Mouse (Mus musculus) intestine, postnatal 0 days (tissue): ENCODE results near the gene Ippk. TPM values are rescaled to one million over a fixed set of nuclear protein-coding genes. Genes with fewer than 3 reads are reported as not detected.

Experiments used
- ATAC-seq: fragments of 200-750 bp; cut with Nextera tagmentation; 2 replicates; pipeline ENCODE4 v1.8.0; 2017; ENCODE audit warnings: mild to moderate bottlenecking, moderate TSS enrichment, moderate library complexity
- H3K27ac ChIP-seq: fragments of 300-500 bp; sonication (generic); 2 replicates; pipeline ENCODE4 v1.5.1; 2014; ENCODE audit warnings: mild to moderate bottlenecking, low read depth, low read length, moderate library complexity
- H3K27me3 ChIP-seq: fragments of 300-500 bp; sonication (generic); replicated peaks from 2 replicates; pipeline ENCODE4 v1.6.1; 2014; ENCODE audit warnings: low read length, mixed read lengths; ENCODE audit not compliant: control insufficient read depth, insufficient read depth
- H3K36me3 ChIP-seq: fragments of 300-500 bp; sonication (generic); 2 replicates; pipeline ENCODE4 v1.6.1; 2014; ENCODE audit warnings: mild to moderate bottlenecking, moderate library complexity; ENCODE audit not compliant: control insufficient read depth, insufficient read depth
- H3K4me1 ChIP-seq: fragments of 300-500 bp; sonication (generic); replicated peaks from 2 replicates; pipeline ENCODE4 v1.6.1; 2014; ENCODE audit warnings: antibody characterized with exemption, low read length, mixed read lengths; ENCODE audit not compliant: control insufficient read depth, insufficient read depth
- H3K4me2 ChIP-seq: fragments of 300-500 bp; sonication (generic); replicated peaks from 2 replicates; pipeline ENCODE4 v1.6.1; 2014; ENCODE audit warnings: low read depth, mild to moderate bottlenecking, moderate library complexity
- H3K4me3 ChIP-seq: fragments of 300-500 bp; sonication (generic); 2 replicates; pipeline ENCODE4 v1.5.1; 2014; ENCODE audit warnings: low read depth, low read length
- H3K9ac ChIP-seq: fragments of 300-500 bp; sonication (generic); 2 replicates; pipeline ENCODE4 v1.6.1; 2014; ENCODE audit warnings: mild to moderate bottlenecking, low read depth, low read length
- H3K9me3 ChIP-seq: fragments of 300-500 bp; sonication (generic); 2 replicates; pipeline ENCODE4 v1.6.1; 2016; ENCODE audit warnings: mixed run types; ENCODE audit not compliant: control insufficient read depth
- CTCF ChIP-seq: sonication (generic); IDR thresholded peaks from 2 replicates; pipeline ENCODE4 v1.5.1; 2016; ENCODE audit warnings: low read depth, mild to moderate bottlenecking, control low read depth, antibody characterized with exemption, moderate library complexity
- WGBS: fragments of 180-500 bp; shearing (Covaris S2); extraction: QIAGEN DNeasy Blood & Tissue Kit; methylation state at CpG from one replicate; pipeline ENCODE4 v1.1.7; 2014; 5-methylcytosine and 5-hydroxymethylcytosine counted together
- polyA plus RNA-seq: library from polyadenylated mRNA; unstranded; fragments of >200 nt; fragmentation: Nextera tagmentation; extraction: Ambion mirVana; gene quantifications from 2 replicates; pipeline ENCODE4 v1.2.1, GENCODE M21; 2015

Gene Ippk
- polyA plus RNA-seq, 1 experiment from 2014 or later = 11.5 TPM

DNA sequence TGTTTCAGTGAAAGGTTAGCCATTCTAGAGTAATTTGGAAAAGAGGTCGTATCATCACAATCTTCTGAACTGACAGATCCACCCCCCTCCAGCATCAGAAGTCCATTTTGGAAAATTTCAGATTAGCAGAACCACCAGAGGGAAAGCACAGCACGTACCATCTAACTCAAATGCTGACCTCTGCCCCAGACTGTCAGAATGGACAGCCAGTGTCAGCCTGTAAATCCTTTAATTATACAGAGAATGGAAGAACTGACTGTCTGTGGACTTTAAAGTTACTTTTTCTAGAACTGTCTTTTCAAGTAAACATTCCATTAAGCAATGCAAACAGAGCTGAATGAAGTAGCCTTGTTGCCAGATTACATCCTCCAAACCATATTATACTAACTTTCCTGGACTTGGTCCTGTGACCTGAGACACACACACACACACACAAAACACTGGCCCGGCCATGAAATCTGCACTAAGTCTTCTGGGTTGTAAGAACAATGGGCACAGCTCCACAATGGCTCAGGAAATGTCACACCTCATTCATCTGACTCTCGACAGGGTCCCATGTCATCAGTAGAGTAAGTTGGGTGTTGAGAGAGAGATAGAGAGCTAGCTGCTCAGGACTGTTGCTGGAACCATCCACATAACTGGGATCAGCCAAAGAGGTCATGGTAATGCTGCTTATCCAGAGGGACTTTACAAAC lies 51.1 kb downstream of the Ippk start:
- H3K27me3 ChIP-seq = no peaks in the 10 kb centered on the region
- no peak for TF ChIP-seq CTCF
- 60% methylated on average over 4 of the region's 4 CpGs for WGBS
- no peaks in the 10 kb centered on the region for H3K36me3 ChIP-seq
- no peak overlapping the region for H3K4me2 ChIP-seq
- no peak overlapping the region for H3K4me3 ChIP-seq
- H3K9ac ChIP-seq = no peak overlapping the region
- no peak for ATAC-seq
- H3K4me1 ChIP-seq = no peaks in the 10 kb centered on the region
- H3K27ac ChIP-seq = no peak overlapping the region
- no peaks in the 10 kb centered on the region for H3K9me3 ChIP-seq

GRCm38 (mm10) chr13:49472676-49473005 lies 51.6 kb downstream of the Ippk start:
- H3K4me1 ChIP-seq = no peaks in the 10 kb centered on the region
- H3K4me2 ChIP-seq = no peak overlapping the region
- no peaks in the 10 kb centered on the region for H3K36me3 ChIP-seq
- H3K27me3 ChIP-seq = no peaks in the 10 kb centered on the region
- H3K4me3 ChIP-seq = no peak overlapping the region
- H3K9me3 ChIP-seq = no peaks in the 10 kb centered on the region
- TF ChIP-seq CTCF = no peak
- H3K27ac ChIP-seq = no peak overlapping the region
- WGBS = 94% methylated on average over 6 of the region's 6 CpGs
- no peak for ATAC-seq
- H3K9ac ChIP-seq = no peak overlapping the region

DNA sequence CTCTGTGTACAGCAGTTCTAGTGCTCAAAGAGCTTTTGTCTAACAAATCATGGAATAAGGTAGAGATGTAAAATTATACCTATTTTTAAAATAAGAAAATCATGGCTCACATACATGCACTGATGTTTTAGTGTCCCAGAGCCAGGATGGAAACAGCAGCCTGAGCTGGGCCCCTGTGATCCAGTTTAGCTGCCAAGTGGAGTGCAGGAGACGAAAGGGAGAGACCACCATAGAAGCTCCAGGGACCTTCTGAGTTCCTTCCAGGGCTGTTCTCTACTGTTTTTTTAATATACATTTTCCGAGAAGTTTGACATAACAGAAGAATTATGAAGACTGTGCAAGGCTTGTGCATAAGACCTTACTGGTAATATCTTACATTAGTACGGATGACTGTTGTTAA lies 56.8 kb downstream of the Ippk start:
- TF ChIP-seq CTCF = no peak
- Histone ChIP-seq H3K27ac (no peak overlapping the region), H3K27me3 (no peaks in the 10 kb centered on the region), H3K4me1 (no peaks in the 10 kb centered on the region), H3K9ac (no peak overlapping the region), H3K4me2 (no peak overlapping the region), H3K4me3 (no peak overlapping the region), H3K36me3 (no peaks in the 10 kb centered on the region), H3K9me3 (no peaks in the 10 kb centered on the region)
- 66% methylated on average over 3 of the region's 3 CpGs for WGBS
- ATAC-seq = no peak

DNA sequence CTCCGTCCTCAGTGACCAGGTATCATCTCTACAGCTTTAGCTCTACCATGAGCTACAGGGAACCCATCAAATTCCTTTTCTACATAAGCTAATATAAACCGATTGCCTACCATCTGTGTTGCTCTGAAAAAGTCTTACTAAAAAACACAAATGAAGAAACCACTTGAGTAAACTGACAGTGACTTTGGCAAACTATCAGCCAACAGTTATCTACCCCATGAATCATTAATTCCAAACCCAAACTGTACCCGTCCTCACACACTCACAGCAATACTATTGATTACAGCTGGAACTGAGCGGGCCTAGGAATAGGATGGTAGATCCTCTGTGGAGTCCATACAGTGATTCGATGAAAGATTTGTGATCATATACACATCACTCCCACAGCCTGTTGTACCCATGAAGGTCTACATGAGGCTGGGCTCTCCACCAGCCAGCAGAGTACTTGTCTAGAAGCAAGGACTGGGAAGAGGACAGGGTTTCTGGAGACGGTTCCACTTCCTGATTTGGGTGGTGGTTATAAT lies 57.9 kb downstream of the Ippk start:
- 78% methylated on average over 6 of the region's 6 CpGs for WGBS
- no peak for ATAC-seq
- H3K27ac ChIP-seq = no peak overlapping the region

GRCm38 (mm10) chr13:49479399-49479798 lies 58.4 kb downstream of the Ippk start:
- Histone ChIP-seq H3K4me3 (no peak overlapping the region), H3K36me3 (no peaks in the 10 kb centered on the region), H3K9ac (no peak overlapping the region), H3K4me1 (no peaks in the 10 kb centered on the region), H3K27ac (no peak overlapping the region), H3K27me3 (no peaks in the 10 kb centered on the region), H3K9me3 (no peaks in the 10 kb centered on the region), H3K4me2 (no peak overlapping the region)
- 73% methylated on average over 4 of the region's 4 CpGs for WGBS
- ATAC-seq = no peak
- no peak for TF ChIP-seq CTCF

More for the DNA sequence above, 57.9 kb downstream of the Ippk start:
- no peaks in the 10 kb centered on the region for H3K4me1 ChIP-seq
- no peak overlapping the region for H3K4me3 ChIP-seq
- H3K27me3 ChIP-seq = no peaks in the 10 kb centered on the region
- no peak overlapping the region for H3K9ac ChIP-seq
- H3K4me2 ChIP-seq = no peak overlapping the region
- no peaks in the 10 kb centered on the region for H3K36me3 ChIP-seq
- H3K9me3 ChIP-seq = no peaks in the 10 kb centered on the region
- no peak for TF ChIP-seq CTCF

- H3K27me3 ChIP-seq = no peaks in the 10 kb centered on the region
- H3K9me3 ChIP-seq = no peaks in the 10 kb centered on the region
- WGBS = 47% methylated on average over 2 of the region's 2 CpGs
- no peaks in the 10 kb centered on the region for H3K36me3 ChIP-seq
- H3K4me1 ChIP-seq = no peaks in the 10 kb centered on the region
- no peak overlapping the region for H3K27ac ChIP-seq
- H3K4me3 ChIP-seq = no peak overlapping the region
- no peak for TF ChIP-seq CTCF
- H3K9ac ChIP-seq = no peak overlapping the region
- ATAC-seq = no peak
- H3K4me2 ChIP-seq = no peak overlapping the region
Observed at GRCm38 (mm10) chr13:49480057-49480456, 59.0 kb downstream of the Ippk start.
